Mouse (Mus musculus) cerebellum, postnatal 25 days (tissue): ENCODE measurements around the gene Nmral1.
"Not testable (repeated sequence)": the region's sequence is repeated elsewhere in the genome, so short reads cannot be mapped to it uniquely, and the experiment has no call there.

Experiments
- DNase-seq, 2 experiments: peaks; one replicate each; pipeline ENCODE4 v3.0.0; 2021; ENCODE audit warnings: mixed read lengths in 2 of 2

The Nmral1 gene

DNA sequence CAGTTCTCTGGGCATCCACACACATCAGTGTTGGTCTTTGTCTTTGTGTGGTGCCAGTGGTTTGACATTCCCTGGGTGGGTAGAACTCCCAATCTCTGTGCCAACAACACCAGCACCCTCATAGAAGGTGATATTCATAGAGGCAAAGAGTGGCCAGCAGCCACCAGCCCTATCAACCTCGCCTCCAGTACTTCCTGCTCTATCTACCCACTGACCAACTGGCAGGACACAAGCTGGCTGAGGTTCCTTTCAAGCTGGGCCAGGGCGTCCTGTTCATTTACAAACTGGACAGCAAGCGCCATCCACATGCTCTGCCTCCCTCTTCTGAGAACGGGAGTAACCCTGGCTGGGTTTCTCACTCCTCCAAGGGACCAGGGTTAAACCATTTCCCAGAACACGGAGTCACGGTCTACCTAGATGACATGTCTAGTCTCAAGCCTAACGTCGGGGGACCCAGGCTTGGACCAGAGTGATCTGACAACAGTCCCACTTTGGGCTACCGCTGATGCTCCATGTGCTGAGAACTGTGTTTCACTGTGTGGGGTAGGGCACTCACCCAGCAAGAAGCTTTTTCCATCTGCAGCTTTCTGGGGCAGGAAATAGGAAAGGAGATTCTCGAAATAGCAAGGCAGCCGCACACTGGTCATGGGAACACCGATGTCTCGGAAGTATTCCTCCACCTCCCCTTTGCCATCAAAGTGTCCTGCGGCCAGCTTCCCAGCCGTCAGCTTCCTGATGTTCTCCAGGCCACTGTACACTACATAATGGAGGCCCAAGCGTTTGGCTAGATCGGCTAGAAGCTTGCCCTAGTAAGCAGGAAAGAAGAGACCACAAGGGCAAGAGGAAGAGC, 5.1 kb downstream of the Nmral1 start:
- peak; percentile 66 to 71 for DNase-seq

DNA sequence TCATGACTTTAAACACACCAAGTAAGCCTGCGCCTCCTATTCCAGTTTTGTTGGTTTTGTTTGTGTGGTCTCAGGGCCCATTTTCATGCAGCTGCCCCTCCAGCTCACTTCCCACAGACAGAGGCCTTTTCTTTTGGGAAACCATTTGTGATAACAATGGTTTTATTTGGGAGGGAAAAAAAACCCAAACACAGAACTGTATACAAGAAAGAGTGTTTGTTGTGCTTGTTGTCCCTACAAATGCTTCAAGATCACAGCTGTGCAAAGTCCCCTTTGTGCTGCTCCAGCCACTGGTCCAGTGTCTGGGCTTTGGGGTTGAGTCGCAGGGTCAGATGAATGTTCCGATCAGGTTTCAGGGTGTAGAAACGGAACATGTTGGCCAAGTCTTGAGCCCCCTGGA, 8.0 kb downstream of the Nmral1 start:
- DNase-seq: no peak

DNA sequence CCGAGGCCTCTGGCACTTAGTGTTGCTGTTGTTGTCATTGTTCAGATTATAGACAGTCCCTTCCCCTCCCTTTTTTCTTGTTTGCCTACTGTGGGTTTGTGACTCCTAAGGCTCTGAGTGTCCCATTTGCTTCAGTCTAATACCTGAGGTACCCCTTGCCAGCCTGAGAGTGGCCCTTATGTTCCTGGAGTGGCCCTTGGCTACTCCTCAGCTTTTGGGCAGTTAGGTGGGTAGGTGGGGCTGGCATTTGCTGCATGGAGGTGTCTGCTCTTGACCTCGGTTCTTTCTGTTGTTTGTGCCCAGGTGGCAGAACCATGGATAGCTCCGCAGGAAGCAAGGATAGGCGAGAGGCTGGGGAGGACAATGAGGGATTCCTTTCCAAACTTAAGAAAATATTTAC, 13.6 kb downstream of the Nmral1 start:
- no peak for DNase-seq

GRCm38 (mm10) chr16:4702646-4703045, 16.5 kb downstream of the Nmral1 start:
- no peak for DNase-seq

GRCm38 (mm10) chr16:4701211-4701610, 17.9 kb downstream of the Nmral1 start:
- DNase-seq: no peak

DNA sequence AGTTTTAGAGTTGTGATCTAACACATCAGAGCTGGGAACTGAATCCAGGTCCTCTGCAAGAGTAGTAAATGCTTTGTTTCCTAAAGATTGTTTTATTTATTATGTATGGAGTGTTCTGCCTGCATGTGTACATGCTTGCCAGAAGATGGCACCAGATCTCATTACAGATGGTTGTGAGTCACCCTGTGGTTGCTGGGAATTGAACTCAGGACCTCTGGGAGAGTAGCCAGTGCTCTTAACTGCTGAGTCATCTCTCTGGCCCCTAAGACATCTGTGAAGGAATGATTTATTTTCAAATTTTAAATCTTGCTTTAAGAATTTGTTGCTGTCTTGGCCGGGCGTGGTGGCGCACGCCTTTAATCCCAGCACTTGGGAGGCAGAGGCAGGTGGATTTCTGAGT, 29.8 kb downstream of the Nmral1 start:
- DNase-seq: not testable (repeated sequence)

GRCm38 (mm10) chr16:4684457-4684791, 34.7 kb downstream of the Nmral1 start:
- no peak for DNase-seq

DNA sequence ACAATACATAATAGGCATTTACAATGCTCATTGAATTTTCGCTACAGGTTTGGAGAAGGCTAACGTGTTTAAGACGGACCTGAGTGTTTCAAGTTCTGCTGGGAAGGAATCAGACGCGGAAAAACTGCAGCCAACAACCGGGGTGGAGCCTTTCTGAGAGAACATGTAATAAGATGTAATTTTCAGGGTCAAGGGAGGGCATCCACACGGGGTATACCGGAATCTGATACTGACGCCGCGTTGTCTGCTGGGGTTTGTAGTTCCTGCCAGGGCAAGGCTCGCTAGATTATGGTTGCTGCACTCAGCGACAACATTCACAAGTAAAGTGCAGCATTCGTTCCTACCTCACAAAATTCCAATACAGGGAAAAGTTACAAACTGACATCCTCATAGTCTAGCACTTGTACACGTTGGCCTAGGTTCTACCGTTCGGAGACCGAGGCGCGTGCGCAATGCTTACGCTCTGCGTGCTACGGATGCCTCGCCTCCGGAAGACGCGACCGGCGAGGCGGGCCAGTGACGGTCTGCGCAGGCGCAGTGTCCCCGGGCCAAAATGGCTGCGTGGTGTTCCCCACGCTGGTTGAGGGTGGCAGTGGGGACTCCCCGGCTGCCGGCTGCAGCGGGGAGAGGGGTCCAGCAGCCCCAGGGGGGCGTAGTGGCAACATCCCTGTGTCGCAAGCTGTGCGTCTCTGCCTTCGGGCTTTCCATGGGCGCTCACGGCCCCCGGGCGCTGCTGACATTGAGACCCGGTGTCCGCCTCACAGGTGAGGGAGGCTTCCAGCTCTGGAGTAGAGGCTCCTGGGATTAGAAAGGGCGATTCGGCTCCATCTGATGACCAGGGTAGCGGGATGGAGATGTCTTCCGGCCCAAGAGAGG, 35.3 kb downstream of the Nmral1 start:
- peak; percentile 99 for DNase-seq

DNA sequence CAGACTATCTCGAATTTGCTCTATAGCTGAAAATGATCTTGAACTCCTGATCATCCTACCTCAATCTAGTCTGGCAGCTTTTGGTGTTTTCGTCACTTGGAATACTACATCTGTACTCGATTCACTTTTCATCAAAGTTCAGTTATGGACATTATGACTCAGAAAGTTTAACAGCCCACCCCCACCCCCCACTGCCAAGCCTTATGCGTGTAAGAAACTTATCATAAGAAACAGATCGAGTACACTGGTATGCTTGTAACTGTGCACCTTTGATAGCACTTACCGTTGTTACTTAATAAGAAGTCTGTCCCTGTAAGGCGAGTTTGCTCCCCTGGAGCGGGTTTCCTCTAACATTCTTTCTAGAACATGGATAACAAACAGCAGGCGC, 36.0 kb downstream of the Nmral1 start:
- no peak for DNase-seq

DNA sequence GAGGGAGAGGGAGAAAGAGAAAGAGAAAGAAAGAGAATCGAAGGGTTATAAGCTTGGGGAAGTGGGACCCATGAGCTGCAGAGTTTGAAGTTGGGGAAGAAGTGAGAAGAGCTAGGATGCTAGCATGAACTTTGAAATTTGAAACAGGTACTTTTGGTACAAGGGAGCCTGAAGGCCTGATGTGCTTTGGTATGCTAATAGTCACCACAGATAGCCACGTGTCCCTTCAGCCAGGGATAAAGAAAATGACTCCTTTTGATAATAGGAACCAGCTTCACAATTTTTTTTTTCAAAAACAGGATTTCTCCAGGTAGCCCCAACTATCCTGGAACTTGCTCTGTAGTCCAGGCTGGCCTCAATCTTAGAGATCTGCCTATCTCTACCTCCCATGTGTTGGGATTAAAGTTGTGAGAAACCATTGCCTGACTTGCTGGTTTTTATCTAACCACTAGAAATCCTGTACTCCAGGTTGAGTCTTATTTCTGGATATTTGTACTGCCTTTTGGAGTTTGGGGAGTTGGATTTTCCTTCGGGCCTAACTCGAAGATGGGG, 36.5 kb downstream of the Nmral1 start:
- no peak for DNase-seq

GRCm38 (mm10) chr16:4680922-4681455, 38.2 kb downstream of the Nmral1 start:
- not testable (repeated sequence) for DNase-seq

GRCm38 (mm10) chr16:4679121-4680018, 39.8 kb downstream of the Nmral1 start, which contains the start of gene Coro7:
Gene Coro7 (minus strand): TSS chr16:4679777.
- peak; percentile 89 to 94 for DNase-seq

DNA sequence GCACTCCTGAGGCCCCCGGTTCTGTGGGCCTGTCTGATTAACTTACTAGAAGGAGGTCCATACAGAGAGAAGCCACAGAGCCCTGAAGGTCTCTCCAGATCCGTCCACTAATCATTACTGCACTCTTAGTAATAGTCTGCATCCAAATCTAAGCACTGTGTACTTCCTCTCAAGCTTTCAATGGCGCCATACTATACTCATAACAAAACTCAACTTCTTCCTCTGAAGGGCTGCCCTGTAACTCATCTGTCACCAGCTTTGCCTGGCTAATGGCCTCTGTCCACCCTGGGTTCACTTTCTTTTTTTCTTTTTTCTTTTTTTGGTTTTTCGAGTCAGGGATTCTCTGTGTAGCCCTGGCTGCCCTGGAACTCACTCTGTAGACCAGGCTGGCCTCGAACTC, 41.1 kb downstream of the Nmral1 start:
- no peak for DNase-seq

- DNase-seq: no peak
Observed at GRCm38 (mm10) chr16:4676836-4677235, 42.3 kb downstream of the Nmral1 start.

DNA sequence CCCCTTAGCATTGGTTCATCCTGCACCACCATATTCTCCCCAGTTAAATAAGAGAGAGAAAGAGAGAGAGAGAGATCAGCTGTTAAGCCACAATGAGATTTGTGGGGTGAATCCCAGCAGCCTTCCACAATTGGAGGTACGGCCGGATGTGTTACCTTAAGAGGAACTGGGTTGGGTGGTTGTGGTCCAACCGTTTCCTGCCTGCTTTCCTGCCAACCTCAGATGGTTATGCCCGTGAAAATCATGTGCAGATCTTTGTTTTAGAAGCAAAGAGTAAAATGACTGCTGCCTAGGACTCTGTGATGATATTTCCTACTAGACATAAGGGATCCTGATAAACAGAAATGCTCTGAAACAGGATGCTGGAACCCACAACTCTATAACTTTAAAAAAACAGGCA, 45.1 kb downstream of the Nmral1 start:
- no peak for DNase-seq

DNA sequence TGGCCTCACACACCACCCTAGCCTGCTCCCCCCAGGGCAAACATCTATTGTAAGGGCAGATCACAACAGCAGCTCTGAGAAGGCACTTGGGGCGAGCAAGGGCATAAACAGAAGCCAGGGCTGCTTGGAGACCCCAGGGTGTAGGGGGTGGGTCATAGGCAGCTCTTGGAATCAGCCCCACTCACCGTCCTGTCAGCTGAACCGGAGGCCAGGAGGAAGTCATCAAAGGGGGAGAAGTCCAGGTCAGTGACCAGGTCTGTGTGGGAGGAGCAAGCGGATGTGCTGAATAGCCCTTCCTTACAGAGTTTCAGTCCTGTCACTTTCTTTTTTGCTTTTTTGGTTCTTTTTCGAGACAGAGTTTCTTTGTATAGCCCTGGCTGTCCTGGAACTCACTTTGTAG, 48.8 kb downstream of the Nmral1 start:
- DNase-seq: no peak

- peak; percentile 86 to 95 for DNase-seq
Observed at GRCm38 (mm10) chr16:4667190-4667808, 51.9 kb downstream of the Nmral1 start.

DNA sequence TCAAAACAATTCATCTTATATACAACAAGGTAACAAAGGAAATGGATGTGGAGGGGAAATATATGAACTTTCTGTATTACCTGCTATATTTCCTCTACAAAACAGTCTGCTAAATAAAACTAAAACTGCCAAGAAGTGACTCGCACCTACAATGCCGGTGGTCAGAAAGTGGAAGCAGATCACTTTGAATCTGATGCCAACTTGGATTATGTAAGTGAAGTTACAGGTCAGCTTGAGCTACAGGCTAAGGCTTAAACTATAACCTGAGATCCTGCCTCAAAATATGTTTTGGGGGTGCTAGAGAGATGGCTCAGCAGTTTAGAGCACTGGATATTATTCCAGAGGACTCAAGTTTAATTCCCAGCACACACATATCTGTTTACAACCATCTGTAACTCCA, 53.4 kb downstream of the Nmral1 start:
- DNase-seq: no peak

DNA sequence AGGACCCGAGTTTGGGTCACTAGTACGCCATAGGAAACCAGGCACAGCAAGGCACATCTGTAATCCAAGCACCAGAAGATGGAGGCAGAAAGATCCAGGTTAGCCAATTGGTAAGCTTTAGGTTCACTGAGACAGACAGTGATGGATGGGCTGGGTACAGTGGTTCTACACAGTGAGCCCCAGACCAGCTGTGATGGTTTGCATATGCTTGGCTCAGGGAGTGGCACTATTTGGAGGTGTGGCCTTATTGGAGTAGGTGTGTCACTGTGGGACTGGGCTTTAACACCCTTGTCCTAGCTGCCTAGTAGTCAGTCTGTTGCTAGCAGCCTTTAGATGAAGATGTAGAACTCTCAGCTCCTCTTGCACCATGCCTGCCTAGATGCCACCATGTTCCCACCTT, 55.4 kb downstream of the Nmral1 start:
- DNase-seq: no peak

GRCm38 (mm10) chr16:4661605-4662004, 57.6 kb downstream of the Nmral1 start:
- no peak for DNase-seq
